25 mouse cellular contexts compared by ENCODE assay signal in genomic region chr16:9792976-9793375, GRCm38 (mm10).
"Had no signal": no experiment of that assay in that cellular context is flagged by ENCODE, and none has a peak within 500 bp of the region (broad histone marks: within the 10 kb centered on the region; RNA-seq: fewer than 3 reads in every experiment).

No protein-coding gene starts in this region.

- ATAC-seq: intestine, embryonic 16.5 days; liver, postnatal 0 days; lung, postnatal 0 days; midbrain, embryonic 13.5 days; midbrain, embryonic 16.5 days had no signal

- DNase-seq: kidney, adult 18-20 months; kidney, adult 9 months; kidney, postnatal 14 days; left cerebral cortex, postnatal 4 days; liver, postnatal 0 days; lung, embryonic 14.5 days; lung, postnatal 36 days; retina, postnatal 1 day; right cerebral cortex, postnatal 14 days; right cerebral cortex, postnatal 4 days; thymus, adult 2 months; thymus, postnatal 14 days had no signal

- H3K4me1 ChIP-seq: limb, embryonic 12.5 days; limb, embryonic 15.5 days; megakaryocyte, embryonic 14.5 days; midbrain, embryonic 10.5 days; midbrain, embryonic 13.5 days; neural tube, embryonic 13.5 days had no signal

- H3K4me2 ChIP-seq: limb, embryonic 12.5 days; limb, embryonic 15.5 days; liver, embryonic 11.5 days; lung, embryonic 14.5 days; midbrain, embryonic 13.5 days; neural tube, embryonic 13.5 days had no signal

- H3K27me3 ChIP-seq: limb, embryonic 12.5 days; limb, embryonic 15.5 days; megakaryocyte, embryonic 14.5 days; midbrain, embryonic 13.5 days; neural tube, embryonic 13.5 days had no signal

- H3K4me3 ChIP-seq: limb, embryonic 12.5 days; limb, embryonic 15.5 days; megakaryocyte, embryonic 14.5 days; midbrain, embryonic 10.5 days; midbrain, embryonic 13.5 days; myocyte; neural tube, embryonic 13.5 days had no signal

- H3K9me3 ChIP-seq: limb, embryonic 12.5 days; limb, embryonic 15.5 days; midbrain, embryonic 10.5 days; midbrain, embryonic 13.5 days; neural tube, embryonic 13.5 days had no signal

- H3K36me3 ChIP-seq: limb, embryonic 12.5 days; limb, embryonic 15.5 days; midbrain, embryonic 10.5 days; midbrain, embryonic 13.5 days; neural tube, embryonic 13.5 days had no signal

- H3K9ac ChIP-seq: limb, embryonic 12.5 days; limb, embryonic 15.5 days; liver, embryonic 14.5 days; liver, postnatal 0 days; lung, embryonic 14.5 days; midbrain, embryonic 13.5 days; neural tube, embryonic 13.5 days had no signal

- H3K27ac ChIP-seq: limb, embryonic 12.5 days; limb, embryonic 15.5 days; liver, embryonic 14.5 days; midbrain, embryonic 10.5 days; midbrain, embryonic 13.5 days; neural tube, embryonic 13.5 days; stomach, postnatal 0 days had no signal
